Mouse (Mus musculus): ENCODE measurements around the gene Nufip1. TPM values are rescaled to one million over a fixed set of nuclear protein-coding genes. Genes with fewer than 3 reads are reported as not detected.
"Not testable (repeated sequence)": the region's sequence is repeated elsewhere in the genome, so short reads cannot be mapped to it uniquely, and the experiment has no call there.

Nufip1 gene
- total and polyA plus RNA-seq, 2 experiments: 1.9 to 2.7 TPM

GRCm38 (mm10) chr14:76151820-76152161 lies 41.1 kb downstream of the Nufip1 start:
- no peak for DNase-seq (ENCODE audit: extremely low read depth, low read depth, low spot score)
- Histone ChIP-seq H3K4me3 (ENCODE audit: insufficient read depth, low read depth, low read length) (peak overlapping the region; percentile 84; the same call in 1 of the 2 replicates), H3K36me3 (ENCODE audit: control insufficient read depth, insufficient read depth, low read length) (no peaks in the 10 kb centered on the region), H3K27me3 (ENCODE audit: control insufficient read depth, insufficient read depth, low read length) (no peaks in the 10 kb centered on the region), H3K4me1 (ENCODE audit: control insufficient read depth, insufficient read depth, low read length) (peaks cover 10% of the 10 kb centered on the region), H3K9ac (ENCODE audit: low read depth, low read length) (peak overlapping the region; percentile 24; the same call in 1 of the 2 replicates), H3K27ac (replicated peaks; ENCODE audit: insufficient read depth, low read depth, low read length) (peak overlapping the region; percentile 91), H3K79me2 (ENCODE audit: control insufficient read depth, insufficient read depth, low read length) (no peaks in the 10 kb centered on the region)
- under 1% methylated on average over 10 of the region's 10 CpGs for WGBS
- no peak for TF ChIP-seq POLR2A (IDR thresholded peaks at IDR 0.05; ENCODE audit: extremely low read depth, insufficient read depth, low read length)
- TF ChIP-seq CTCF (IDR thresholded peaks at IDR 0.05; ENCODE audit: low read depth, low read length): no peak

- under 1% methylated on average over 41 of the region's 41 CpGs for WGBS
- TF ChIP-seq POLR2A (IDR thresholded peaks at IDR 0.05; ENCODE audit: extremely low read depth, insufficient read depth, low read length): peak; percentile 60; the same call in 1 of the 2 replicates
- TF ChIP-seq CTCF (IDR thresholded peaks at IDR 0.05; ENCODE audit: low read depth, low read length): peak; percentile 63
- Histone ChIP-seq H3K27me3 (ENCODE audit: control insufficient read depth, insufficient read depth, low read length) (no peaks in the 10 kb centered on the region), H3K4me1 (ENCODE audit: control insufficient read depth, insufficient read depth, low read length) (peaks cover 10% of the 10 kb centered on the region), H3K79me2 (ENCODE audit: control insufficient read depth, insufficient read depth, low read length) (no peaks in the 10 kb centered on the region), H3K27ac (replicated peaks; ENCODE audit: insufficient read depth, low read depth, low read length) (peak overlapping the region; percentile 91), H3K9ac (ENCODE audit: low read depth, low read length) (peak overlapping the region; percentile 89), H3K36me3 (ENCODE audit: control insufficient read depth, insufficient read depth, low read length) (no peaks in the 10 kb centered on the region), H3K4me3 (ENCODE audit: insufficient read depth, low read depth, low read length) (peak overlapping the region; percentile 84)
- peak; percentile 91 for DNase-seq (ENCODE audit: extremely low read depth, low read depth, low spot score)
Measured at GRCm38 (mm10) chr14:76152162-76153002, 41.7 kb downstream of the Nufip1 start.

GRCm38 (mm10) chr14:76153003-76153675 lies 42.4 kb downstream of the Nufip1 start:
- TF ChIP-seq CTCF (IDR thresholded peaks at IDR 0.05; ENCODE audit: low read depth, low read length) (no peak), POLR2A (IDR thresholded peaks at IDR 0.05; ENCODE audit: extremely low read depth, insufficient read depth, low read length) (no peak)
- Histone ChIP-seq H3K4me3 (ENCODE audit: insufficient read depth, low read depth, low read length) (peak overlapping the region; percentile 10; the same call in 1 of the 2 replicates), H3K36me3 (ENCODE audit: control insufficient read depth, insufficient read depth, low read length) (no peaks in the 10 kb centered on the region), H3K4me1 (ENCODE audit: control insufficient read depth, insufficient read depth, low read length) (peaks cover 10% of the 10 kb centered on the region), H3K27ac (replicated peaks; ENCODE audit: insufficient read depth, low read depth, low read length) (no peak overlapping the region), H3K27me3 (ENCODE audit: control insufficient read depth, insufficient read depth, low read length) (no peaks in the 10 kb centered on the region), H3K9ac (ENCODE audit: low read depth, low read length) (no peak overlapping the region), H3K79me2 (ENCODE audit: control insufficient read depth, insufficient read depth, low read length) (no peaks in the 10 kb centered on the region)
- WGBS: 16% methylated on average over 24 of the region's 24 CpGs
- DNase-seq (ENCODE audit: extremely low read depth, low read depth, low spot score): no peak

- Histone ChIP-seq H3K79me2 (ENCODE audit: control insufficient read depth, insufficient read depth, low read length) (no peaks in the 10 kb centered on the region), H3K36me3 (ENCODE audit: control insufficient read depth, insufficient read depth, low read length) (no peaks in the 10 kb centered on the region), H3K4me1 (ENCODE audit: control insufficient read depth, insufficient read depth, low read length) (peaks cover 10% of the 10 kb centered on the region), H3K4me3 (ENCODE audit: insufficient read depth, low read depth, low read length) (no peak overlapping the region), H3K27me3 (ENCODE audit: control insufficient read depth, insufficient read depth, low read length) (no peaks in the 10 kb centered on the region), H3K27ac (replicated peaks; ENCODE audit: insufficient read depth, low read depth, low read length) (no peak overlapping the region), H3K9ac (ENCODE audit: low read depth, low read length) (no peak overlapping the region)
- 41% methylated on average over 6 of the region's 6 CpGs for WGBS
- no peak for TF ChIP-seq CTCF (IDR thresholded peaks at IDR 0.05; ENCODE audit: low read depth, low read length)
- TF ChIP-seq POLR2A (IDR thresholded peaks at IDR 0.05; ENCODE audit: extremely low read depth, insufficient read depth, low read length): no peak
- no peak for DNase-seq (ENCODE audit: extremely low read depth, low read depth, low spot score)
Measured at GRCm38 (mm10) chr14:76153828-76154227, 43.1 kb downstream of the Nufip1 start.

- Histone ChIP-seq H3K27ac (replicated peaks; ENCODE audit: insufficient read depth, low read depth, low read length) (no peak overlapping the region), H3K4me1 (ENCODE audit: control insufficient read depth, insufficient read depth, low read length) (no peaks in the 10 kb centered on the region), H3K27me3 (ENCODE audit: control insufficient read depth, insufficient read depth, low read length) (no peaks in the 10 kb centered on the region), H3K9ac (ENCODE audit: low read depth, low read length) (no peak overlapping the region), H3K79me2 (ENCODE audit: control insufficient read depth, insufficient read depth, low read length) (no peaks in the 10 kb centered on the region), H3K4me3 (ENCODE audit: insufficient read depth, low read depth, low read length) (no peak overlapping the region), H3K36me3 (ENCODE audit: control insufficient read depth, insufficient read depth, low read length) (no peaks in the 10 kb centered on the region)
- TF ChIP-seq CTCF (IDR thresholded peaks at IDR 0.05; ENCODE audit: low read depth, low read length): no peak
- TF ChIP-seq POLR2A (IDR thresholded peaks at IDR 0.05; ENCODE audit: extremely low read depth, insufficient read depth, low read length): no peak
- DNase-seq (ENCODE audit: extremely low read depth, low read depth, low spot score): no peak
- 76% methylated on average over 5 of the region's 5 CpGs for WGBS
Measured at GRCm38 (mm10) chr14:76158192-76158785, 47.6 kb downstream of the Nufip1 start.

GRCm38 (mm10) chr14:76160580-76160979 lies 49.9 kb downstream of the Nufip1 start:
- H3K27me3 ChIP-seq (ENCODE audit: control insufficient read depth, insufficient read depth, low read length); DNase-seq (ENCODE audit: extremely low read depth, low read depth, low spot score); H3K79me2 ChIP-seq (ENCODE audit: control insufficient read depth, insufficient read depth, low read length); H3K4me3 ChIP-seq (ENCODE audit: insufficient read depth, low read depth, low read length); H3K36me3 ChIP-seq (ENCODE audit: control insufficient read depth, insufficient read depth, low read length); H3K27ac ChIP-seq (replicated peaks; ENCODE audit: insufficient read depth, low read depth, low read length); H3K9ac ChIP-seq (ENCODE audit: low read depth, low read length); H3K4me1 ChIP-seq (ENCODE audit: control insufficient read depth, insufficient read depth, low read length): not testable (repeated sequence)
- WGBS: 85% methylated on average over 6 of the region's 6 CpGs
